10 mouse cellular contexts compared by ENCODE assay signal in genomic region chr1:39702216-39703046, GRCm38 (mm10). TPM values are rescaled to one million over a fixed set of nuclear protein-coding genes. Genes with fewer than 3 reads are reported as not detected.
A peak's percentile ranks its signal among the peaks of the same experiment; 100 is the strongest.
DNase-seq lines count a peak whose midpoint lies in the region; ATAC-seq and TF ChIP-seq lines count a peak whose summit lies in the region.
"Had no signal": no experiment of that assay in that cellular context is flagged by ENCODE, and none has a peak within 500 bp of the region (broad histone marks: within the 10 kb centered on the region; RNA-seq: fewer than 3 reads in every experiment).

No protein-coding gene starts in this region.

- H3K4me1 ChIP-seq in heart, embryonic 16.5 days (ENCODE audit: control insufficient read depth, insufficient read depth, low read length): peaks cover 24% of the 10 kb centered on the region
- H3K4me1 ChIP-seq in embryonic facial prominence, embryonic 14.5 days (ENCODE audit: control insufficient read depth, insufficient read depth, low read length): peaks cover 35% of the 10 kb centered on the region
- H3K4me1 ChIP-seq in midbrain, embryonic 12.5 days: peaks cover 37% of the 10 kb centered on the region

- ATAC-seq in heart, embryonic 16.5 days (replicated peaks; ENCODE audit: extremely low read depth, insufficient read depth, low FRiP score): 0 out of 2 replicates have a peak, but pooled peaks have one; percentile 21
- no peak for ATAC-seq in embryonic facial prominence, embryonic 14.5 days (ENCODE audit: low read depth)
- ATAC-seq in midbrain, embryonic 12.5 days (ENCODE audit: low FRiP score, low read depth): no peak

- H3K9ac ChIP-seq in heart, embryonic 16.5 days (ENCODE audit: low read length): no peak overlapping the region; the same call in 1 of the 2 replicates
- 0 out of 2 replicates have a peak overlapping the region, but pooled peaks have one; percentile 14 for H3K9ac ChIP-seq in embryonic facial prominence, embryonic 14.5 days (ENCODE audit: low read depth, low read length)
- H3K9ac ChIP-seq in midbrain, embryonic 12.5 days (replicated peaks): no peak overlapping the region

- H3K9me3 ChIP-seq in heart, embryonic 16.5 days (replicated peaks; ENCODE audit: control insufficient read depth, low read length): no peaks in the 10 kb centered on the region
- H3K9me3 ChIP-seq in embryonic facial prominence, embryonic 14.5 days (ENCODE audit: control insufficient read depth, low read length): no peaks in the 10 kb centered on the region
- H3K9me3 ChIP-seq in midbrain, embryonic 12.5 days: no peaks in the 10 kb centered on the region

- no peak for TF ChIP-seq CTCF in left cerebral cortex, adult 2 months (IDR thresholded peaks at IDR 0.05)

- peak overlapping the region; percentile 15; the same call in 1 of the 2 replicates for H3K4me2 ChIP-seq in heart, embryonic 16.5 days (ENCODE audit: low read depth, low read length)
- 0 out of 2 replicates have a peak overlapping the region, but pooled peaks have one; percentile 7 for H3K4me2 ChIP-seq in embryonic facial prominence, embryonic 14.5 days (ENCODE audit: low read depth, low read length)
- H3K4me2 ChIP-seq in midbrain, embryonic 12.5 days (replicated peaks): no peak overlapping the region

- 26% methylated on average over 18 of the region's 18 CpGs for WGBS in heart, embryonic 16.5 days
- 13% methylated on average over 18 of the region's 18 CpGs for WGBS in embryonic facial prominence, embryonic 14.5 days
- 28% methylated on average over 18 of the region's 18 CpGs for WGBS in midbrain, embryonic 12.5 days

- no peak for DNase-seq in heart, postnatal 4 days
- peak; percentile 21 for DNase-seq in embryo, embryonic 10 days (ENCODE audit: low spot score)
- peak; percentile 51 for DNase-seq in embryonic facial prominence, embryonic 14.5 days (ENCODE audit: low spot score)
- no peak for DNase-seq in gastrocnemius, adult 8-10 months (ENCODE audit: low spot score in 2 of 2)
- DNase-seq in spleen, adult 12 weeks (ENCODE audit: low spot score): no peak
- DNase-seq in left cerebral cortex, adult 2 months (ENCODE audit: extremely low spot score in 1 of 2, low spot score in 2 of 2): no peak
- DNase-seq: retina, postnatal 1 day had no signal

- H3K27ac ChIP-seq in heart, embryonic 16.5 days (ENCODE audit: low read length): no peak overlapping the region
- peak overlapping the region; percentile 73; the same call in 1 of the 2 replicates for H3K27ac ChIP-seq in embryonic facial prominence, embryonic 14.5 days (replicated peaks; ENCODE audit: low read depth, low read length)
- peak overlapping the region; percentile 70 for H3K27ac ChIP-seq in midbrain, embryonic 12.5 days (replicated peaks)
- no peak overlapping the region for H3K27ac ChIP-seq in left cerebral cortex, adult 2 months

- no peaks in the 10 kb centered on the region for H3K27me3 ChIP-seq in heart, embryonic 16.5 days (ENCODE audit: control insufficient read depth, insufficient read depth, low read length)
- no peaks in the 10 kb centered on the region for H3K27me3 ChIP-seq in embryonic facial prominence, embryonic 14.5 days (replicated peaks; ENCODE audit: control insufficient read depth, insufficient read depth, low read length)
- H3K27me3 ChIP-seq in midbrain, embryonic 12.5 days: no peaks in the 10 kb centered on the region; the same call in 1 of the 2 replicates

- intact Hi-C loops in left cerebral cortex, adult 2 months (cut with DNase I): no loop called here

- no peak overlapping the region for H3K4me3 ChIP-seq in heart, embryonic 16.5 days (ENCODE audit: low read length)
- no peak overlapping the region for H3K4me3 ChIP-seq in embryonic facial prominence, embryonic 14.5 days (ENCODE audit: low read depth, low read length)
- no peak overlapping the region for H3K4me3 ChIP-seq in midbrain, embryonic 12.5 days
- no peak overlapping the region for H3K4me3 ChIP-seq in left cerebral cortex, adult 2 months

- no peaks in the 10 kb centered on the region for H3K36me3 ChIP-seq in heart, embryonic 16.5 days (ENCODE audit: control insufficient read depth, insufficient read depth)
- H3K36me3 ChIP-seq in embryonic facial prominence, embryonic 14.5 days (ENCODE audit: control insufficient read depth, insufficient read depth, low read length): no peaks in the 10 kb centered on the region
- H3K36me3 ChIP-seq in midbrain, embryonic 12.5 days: no peaks in the 10 kb centered on the region

RNA-seq across cellular contexts. Expression of gene Rfx8, which starts 18.4 kb away (rescaled TPM):
- polyA plus RNA-seq in heart, embryonic 16.5 days (2015; fragmentation: Nextera tagmentation; extraction: Ambion mirVana): 0.51 and 0.68 TPM in 2 replicates
- under 1 TPM; 0.57 to 0.72 TPM for total RNA-seq in heart, postnatal 4 days (2021)
- 2.0 and 2.3 TPM in 2 replicates for polyA plus RNA-seq in embryonic facial prominence, embryonic 14.5 days (2014; fragmentation: Nextera tagmentation; extraction: Ambion mirVana)
- 0.42 TPM in 1 of 2 replicates, not detected in the other for polyA plus RNA-seq in midbrain, embryonic 12.5 days (2016; fragmentation: Nextera tagmentation; extraction: Ambion mirVana)
- not detected for total RNA-seq in gastrocnemius, adult 8-10 months (2022)
- total RNA-seq in left cerebral cortex, adult 2 months (2021): under 1 TPM in 1 of 2 experiments, not detected in 1; 0.34 TPM
- polyA plus RNA-seq: large intestine, adult 2 months had no signal

RNA-seq across cellular contexts. Expression of gene Creg2, which starts 51.2 kb away (rescaled TPM):
- 0.05 TPM in 2 replicates for polyA plus RNA-seq in heart, embryonic 16.5 days (2015; fragmentation: Nextera tagmentation; extraction: Ambion mirVana)
- total RNA-seq in heart, postnatal 4 days (2021): not detected
- polyA plus RNA-seq in embryonic facial prominence, embryonic 14.5 days (2014; fragmentation: Nextera tagmentation; extraction: Ambion mirVana): 0.24 and 0.29 TPM in 2 replicates
- 1.9 and 2.1 TPM in 2 replicates for polyA plus RNA-seq in midbrain, embryonic 12.5 days (2016; fragmentation: Nextera tagmentation; extraction: Ambion mirVana)
- total RNA-seq in gastrocnemius, adult 8-10 months (2022): under 1 TPM; 0.05 to 0.09 (median 0.05) TPM
- 10 to 100 TPM; 81.1 to 90.6 TPM for total RNA-seq in left cerebral cortex, adult 2 months (2021)

Comparison
In these comparisons a context has a peak if more than half of its experiments do, and no peak if none do; other contexts are left out.
1. H3K27ac ChIP-seq: peak in embryonic facial prominence, embryonic 14.5 days (single experiment) and midbrain, embryonic 12.5 days (single experiment); none in heart, embryonic 16.5 days (single experiment) and left cerebral cortex, adult 2 months (single experiment).
2. DNase-seq: peak in embryo, embryonic 10 days (single experiment) and embryonic facial prominence, embryonic 14.5 days (single experiment); none in heart, postnatal 4 days (single experiment), gastrocnemius, adult 8-10 months (0 of 2), spleen, adult 12 weeks (single experiment) and left cerebral cortex, adult 2 months (0 of 2).
3. RNA of gene Creg2, which starts 51.2 kb away (total RNA-seq): 81.1 to 90.6 TPM in left cerebral cortex, adult 2 months; 0.05 to 0.09 TPM in gastrocnemius, adult 8-10 months and not detected in heart, postnatal 4 days; every median in the first group is over 10 times any median in the second.